Mouse (Mus musculus) midbrain, embryonic 11.5 days (tissue): Measurements from ENCODE around the gene Gnmt. TPM values are rescaled to one million over a fixed set of nuclear protein-coding genes. Genes with fewer than 3 reads are reported as not detected.

ENCODE experiments used
- ATAC-seq: fragments of 200-750 bp; cut with Nextera tagmentation; 2 replicates; pipeline ENCODE4 v1.8.0; 2017; ENCODE audit warnings: moderate TSS enrichment, moderate library complexity; ENCODE audit not compliant: low FRiP score
- DNase-seq: peaks from one replicate; pipeline ENCODE4 v3.0.0; 2015; ENCODE audit warnings: low spot score; ENCODE audit errors: missing footprints
- H3K27ac ChIP-seq: fragments of 300-500 bp; sonication (generic); 2 replicates; pipeline ENCODE4 v1.5.1; 2014; ENCODE audit warnings: low read depth, low read length
- H3K27me3 ChIP-seq: fragments of 300-500 bp; sonication (generic); 2 replicates; pipeline ENCODE4 v1.6.1; 2014; ENCODE audit warnings: mild to moderate bottlenecking, low read length, moderate library complexity, mixed read lengths; ENCODE audit not compliant: control insufficient read depth, insufficient read depth
- H3K36me3 ChIP-seq: fragments of 300-500 bp; sonication (generic); 2 replicates; pipeline ENCODE4 v1.6.1; 2014; ENCODE audit warnings: mild to moderate bottlenecking, low read length, moderate library complexity, mixed read lengths; ENCODE audit not compliant: control insufficient read depth, insufficient read depth
- H3K4me1 ChIP-seq: fragments of 300-500 bp; sonication (generic); 2 replicates; pipeline ENCODE4 v1.6.1; 2014; ENCODE audit warnings: low read length; ENCODE audit not compliant: control insufficient read depth, insufficient read depth
- H3K4me2 ChIP-seq: fragments of 300-500 bp; sonication (generic); 2 replicates; pipeline ENCODE4 v1.6.1; 2014; ENCODE audit warnings: mild to moderate bottlenecking, moderate library complexity
- H3K4me3 ChIP-seq: fragments of 300-500 bp; sonication (generic); 2 replicates; pipeline ENCODE4 v1.5.1; 2014; ENCODE audit warnings: low read depth, low read length
- H3K9ac ChIP-seq: fragments of 300-500 bp; sonication (generic); 2 replicates; pipeline ENCODE4 v1.6.1; 2014; ENCODE audit warnings: low read length
- H3K9me3 ChIP-seq: fragments of 300-500 bp; sonication (generic); 2 replicates; pipeline ENCODE4 v1.6.1; 2016; ENCODE audit warnings: low read length; ENCODE audit not compliant: control insufficient read depth
- WGBS: fragments of 180-500 bp; shearing (Covaris S2); extraction: QIAGEN DNeasy Blood & Tissue Kit; methylation state at CpG from one replicate; pipeline ENCODE4 v1.1.7; 2014; 5-methylcytosine and 5-hydroxymethylcytosine counted together
- polyA plus RNA-seq: library from polyadenylated mRNA; unstranded; fragments of >200 nt; fragmentation: Nextera tagmentation; extraction: Ambion mirVana; gene quantifications from 2 replicates; pipeline ENCODE4 v1.2.1, GENCODE M21; 2014

The Gnmt gene
- polyA plus RNA-seq, 1 experiment from 2014 or later, result 0.82 TPM

DNA sequence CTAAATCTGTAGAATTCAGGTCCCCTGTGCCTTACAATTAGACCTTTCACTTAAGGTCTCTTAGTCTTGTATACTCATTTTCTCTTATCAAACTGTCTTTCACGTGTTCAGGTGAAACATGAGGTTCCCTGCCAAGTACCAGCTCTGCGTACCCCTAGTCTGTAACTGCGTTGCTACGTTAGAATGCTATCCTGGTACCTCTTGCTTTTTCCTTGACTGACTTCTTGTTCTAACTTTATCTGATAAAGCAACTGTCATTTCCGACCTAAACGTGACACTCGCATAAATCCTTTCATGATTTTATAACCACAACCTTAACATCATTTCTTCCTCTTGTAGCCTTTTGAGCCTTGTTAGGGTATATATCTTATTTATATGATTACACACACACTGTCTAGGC, 16.5 kb downstream of the Gnmt start:
- Histone ChIP-seq H3K27ac (no peak overlapping the region), H3K9ac (peak overlapping the region; percentile 88; the same call in 1 of the 2 replicates), H3K9me3 (no peaks in the 10 kb centered on the region), H3K4me1 (peaks cover 8% of the 10 kb centered on the region), H3K4me2 (peak overlapping the region; percentile 100), H3K36me3 (peaks cover 6% of the 10 kb centered on the region; the same call in 1 of the 2 replicates), H3K27me3 (no peaks in the 10 kb centered on the region), H3K4me3 (peak overlapping the region; percentile 97)
- 81% methylated on average over 7 of the region's 7 CpGs for WGBS
- DNase-seq (no peak), ATAC-seq (no peak)

DNA sequence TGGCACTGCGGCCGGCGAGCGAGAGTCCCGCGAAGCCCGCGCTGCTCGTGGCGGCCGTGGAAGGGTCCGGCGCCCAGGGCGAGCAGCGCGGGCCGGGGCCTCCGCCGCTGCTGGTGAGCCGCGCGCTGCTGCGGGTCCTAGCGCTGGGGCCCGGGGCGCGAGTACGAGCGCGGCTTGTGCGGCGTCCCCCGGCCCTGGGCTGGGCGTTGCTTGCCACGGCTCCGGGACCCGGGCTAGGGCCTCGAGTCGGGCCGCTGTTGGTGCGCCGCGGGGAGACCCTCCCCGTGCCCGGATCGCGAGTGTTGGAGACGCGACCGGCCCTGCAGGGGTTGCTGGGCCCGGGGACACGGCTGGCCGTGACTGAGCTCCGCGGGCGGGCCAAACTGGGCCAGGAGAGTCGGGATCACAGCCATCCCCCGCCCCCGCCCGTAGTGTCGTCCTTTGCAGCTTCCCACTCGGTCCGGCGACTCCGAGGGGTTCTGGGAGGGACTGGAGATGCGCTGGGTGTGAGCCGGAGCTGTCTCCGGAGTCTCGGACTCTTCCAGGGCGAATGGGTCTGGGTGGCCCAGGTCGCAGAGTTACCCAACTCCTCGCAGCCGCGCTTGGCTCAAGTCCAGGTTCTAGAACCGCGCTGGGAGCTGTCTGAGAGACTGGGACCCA, 17.2 kb downstream of the Gnmt start:
- H3K9ac ChIP-seq, result peak overlapping the region; percentile 88
- H3K4me3 ChIP-seq, result peak overlapping the region; percentile 97
- peak; percentile 33 for ATAC-seq
- no peak overlapping the region for H3K27ac ChIP-seq
- H3K27me3 ChIP-seq, result no peaks in the 10 kb centered on the region
- under 1% methylated on average over 67 of the region's 76 CpGs for WGBS
- H3K9me3 ChIP-seq, result no peaks in the 10 kb centered on the region
- DNase-seq, result no peak
- H3K4me2 ChIP-seq, result peak overlapping the region; percentile 100
- peaks cover 8% of the 10 kb centered on the region for H3K4me1 ChIP-seq
- H3K36me3 ChIP-seq, result peaks cover 6% of the 10 kb centered on the region; the same call in 1 of the 2 replicates

- Histone ChIP-seq H3K36me3 (peaks cover 6% of the 10 kb centered on the region; the same call in 1 of the 2 replicates), H3K4me1 (peaks cover 8% of the 10 kb centered on the region)
- peak; percentile 99 for DNase-seq
Observed at GRCm38 (mm10) chr17:46710959-46711597, 17.9 kb downstream of the Gnmt start, which contains the start of gene Pex6. Gene Pex6 (plus strand): TSS chr17:46711463.

DNA sequence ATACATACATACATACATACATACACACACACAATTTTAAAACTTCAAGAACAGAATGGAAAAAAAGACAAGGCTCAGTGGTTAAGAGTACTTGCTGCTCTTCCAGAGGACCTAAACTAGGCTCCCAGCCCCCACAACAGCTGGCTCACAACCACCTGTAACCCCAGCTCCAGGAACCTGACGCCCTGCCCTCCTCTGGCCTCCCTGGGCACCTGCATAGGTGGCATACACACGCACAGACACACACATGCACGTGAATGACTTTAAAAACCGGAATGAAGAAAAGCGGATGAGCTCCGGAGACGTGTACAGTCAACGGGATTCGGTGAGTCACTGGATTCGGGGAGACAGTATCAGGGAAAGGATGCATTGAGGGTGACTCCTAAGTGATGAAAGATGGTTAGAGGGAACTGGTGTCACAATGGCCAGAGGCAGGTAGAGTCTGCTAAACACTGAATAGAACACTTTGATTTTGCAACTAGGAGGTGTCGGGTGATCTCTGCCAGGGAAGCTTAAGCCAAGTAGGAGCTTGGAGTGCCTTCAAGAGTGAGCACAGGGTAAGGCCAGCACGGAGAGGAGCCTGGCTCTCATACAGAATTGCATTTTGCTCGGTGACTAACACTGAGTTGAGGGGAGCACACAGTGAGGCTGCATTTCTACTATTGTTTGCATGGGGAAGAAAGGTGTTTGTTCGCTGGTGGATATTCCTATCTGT, 22.4 kb downstream of the Gnmt start:
- H3K4me1 ChIP-seq, result peaks cover 17% of the 10 kb centered on the region
- H3K27ac ChIP-seq, result no peak overlapping the region
- no peaks in the 10 kb centered on the region for H3K36me3 ChIP-seq
- H3K27me3 ChIP-seq, result no peaks in the 10 kb centered on the region; the same call in 1 of the 2 replicates
- no peak overlapping the region for H3K4me2 ChIP-seq
- no peak for ATAC-seq
- WGBS, result 93% methylated on average over 14 of the region's 14 CpGs
- peak; percentile 74 for DNase-seq
- H3K4me3 ChIP-seq, result no peak overlapping the region
- no peaks in the 10 kb centered on the region for H3K9me3 ChIP-seq
- H3K9ac ChIP-seq, result no peak overlapping the region

More at GRCm38 (mm10) chr17:46710959-46711597, 17.9 kb downstream of the Gnmt start, which contains the start of gene Pex6:
- 9% methylated on average over 36 of the region's 36 CpGs for WGBS
- H3K9ac ChIP-seq, result peak within 1 kb of the TSS; percentile 88
- H3K4me2 ChIP-seq, result peak within 1 kb of the TSS; percentile 100
- no peaks in the 10 kb centered on the region; the same call in 1 of the 2 replicates for H3K27me3 ChIP-seq
- H3K4me3 ChIP-seq, result peak within 1 kb of the TSS; percentile 97
- peak; percentile 91 for ATAC-seq
- no peaks in the 10 kb centered on the region for H3K9me3 ChIP-seq
- H3K27ac ChIP-seq, result no peak within 1 kb of the TSS; the same call in 1 of the 2 replicates

- H3K36me3 ChIP-seq, result no peaks in the 10 kb centered on the region
- 2% methylated on average over 48 of the region's 48 CpGs for WGBS
- ATAC-seq, result peak; percentile 96
- no peaks in the 10 kb centered on the region; the same call in 1 of the 2 replicates for H3K27me3 ChIP-seq
- H3K9ac ChIP-seq, result peak within 1 kb of the TSS; percentile 90
- H3K4me2 ChIP-seq, result peak within 1 kb of the TSS; percentile 62
- peak; percentile 98 for DNase-seq
- no peaks in the 10 kb centered on the region for H3K9me3 ChIP-seq
- H3K4me1 ChIP-seq, result peaks cover 19% of the 10 kb centered on the region
- peak within 1 kb of the TSS; percentile 74 for H3K27ac ChIP-seq
- peak within 1 kb of the TSS; percentile 87 for H3K4me3 ChIP-seq
Observed at GRCm38 (mm10) chr17:46704887-46705835, 23.8 kb downstream of the Gnmt start, which contains the start of gene Ppp2r5d. Gene Ppp2r5d (minus strand): TSS chr17:46705111.

DNA sequence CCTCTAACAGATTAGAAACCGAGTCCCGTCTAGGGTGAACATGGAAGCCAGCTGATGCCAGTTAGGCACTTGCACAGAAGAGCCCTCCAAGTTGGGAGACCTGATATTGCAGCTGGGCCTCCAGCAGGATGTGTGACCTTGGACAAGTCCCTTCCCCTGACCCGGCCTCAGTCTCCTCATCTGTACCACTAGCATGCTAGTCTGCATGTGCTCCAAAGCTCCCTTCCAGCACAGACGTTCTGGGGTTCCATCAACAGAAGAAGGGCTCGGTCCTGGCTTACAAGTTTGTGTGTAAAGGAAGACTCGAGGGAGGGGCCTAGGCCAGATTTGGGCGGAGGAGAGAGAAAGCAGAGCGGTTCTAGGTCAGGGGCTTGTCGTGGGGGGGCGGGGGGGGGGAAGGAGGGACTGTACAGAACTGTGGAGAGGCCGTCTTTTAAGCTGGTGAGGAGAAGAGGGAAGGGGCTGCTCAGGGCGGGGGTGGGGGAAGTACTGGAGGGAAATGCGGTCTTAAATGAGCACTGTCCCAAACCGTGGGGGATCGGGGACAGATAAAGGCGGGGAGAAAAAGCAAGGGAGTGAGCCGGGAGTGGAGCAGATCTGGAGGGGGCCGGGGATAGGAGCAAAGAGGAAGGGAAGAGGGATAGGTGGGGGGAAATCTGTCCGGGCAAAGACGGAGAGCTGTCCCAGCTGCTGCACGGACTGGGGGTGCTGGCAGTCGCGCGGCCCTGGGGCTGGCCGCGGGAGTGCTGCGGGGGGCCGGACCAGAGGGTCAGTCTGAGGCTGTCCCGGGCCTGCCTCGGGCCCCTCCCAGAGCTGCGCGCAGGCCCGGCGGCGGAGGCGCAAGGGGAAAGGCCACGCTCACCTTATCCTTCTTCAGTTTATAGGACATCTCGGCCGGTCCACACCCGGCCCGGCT, 24.7 kb downstream of the Gnmt start:
- Histone ChIP-seq H3K27me3 (no peaks in the 10 kb centered on the region; the same call in 1 of the 2 replicates), H3K9ac (peak overlapping the region; percentile 90), H3K9me3 (no peaks in the 10 kb centered on the region), H3K4me3 (peak overlapping the region; percentile 87), H3K4me2 (peak overlapping the region; percentile 62), H3K27ac (peak overlapping the region; percentile 74; the same call in 1 of the 2 replicates), H3K4me1 (peaks cover 19% of the 10 kb centered on the region), H3K36me3 (no peaks in the 10 kb centered on the region; the same call in 1 of the 2 replicates)
- WGBS, result 4% methylated on average over 39 of the region's 41 CpGs
- ATAC-seq (peak; percentile 81), DNase-seq (peak; percentile 83)

GRCm38 (mm10) chr17:46702506-46702905, 26.5 kb downstream of the Gnmt start:
- H3K4me3 ChIP-seq, result no peak overlapping the region
- 88% methylated on average over 5 of the region's 5 CpGs for WGBS
- ATAC-seq (no peak), DNase-seq (peak; percentile 72)
- H3K36me3 ChIP-seq, result no peaks in the 10 kb centered on the region; the same call in 1 of the 2 replicates
- H3K4me1 ChIP-seq, result peaks cover 19% of the 10 kb centered on the region
- no peaks in the 10 kb centered on the region; the same call in 1 of the 2 replicates for H3K27me3 ChIP-seq
- peak overlapping the region; percentile 50 for H3K9ac ChIP-seq
- H3K9me3 ChIP-seq, result no peaks in the 10 kb centered on the region
- H3K27ac ChIP-seq, result no peak overlapping the region
- H3K4me2 ChIP-seq, result no peak overlapping the region; the same call in 1 of the 2 replicates
